Mouse (Mus musculus) embryonic stem cell, embryonic (primary cell): ENCODE results near the gene Sarnp.

Source experiments
- CTCF ChIA-PET, 4 experiments: fragments of 300-600 bp in 2 of 4; fragments of 350-600 bp in 2 of 4; sonication (Branson Sonifier 250); formaldehyde crosslinking; loops; one replicate each; lab custom pipeline; 2022; ENCODE audit warnings: inconsistent platforms in 2 of 4; lab: Charles Lee
- POLR2A ChIA-PET, 4 experiments: fragments of 300-600 bp in 2 of 4; fragments of 350-600 bp in 2 of 4; sonication (Branson Sonifier 250); formaldehyde crosslinking; loops; one replicate each; lab custom pipeline; 2022; ENCODE audit warnings: antibody characterized with exemption in 4 of 4, inconsistent platforms in 1 of 4; lab: Charles Lee

Gene Sarnp

GRCm38 (mm10) chr10:128846664-128847063, 29.5 kb downstream of the Sarnp start:
- ChIA-PET POLR2A (interaction anchor here in 3 of 4 experiments (0.5 to 1.6 kb wide), 5 partner anchors 10 to 281 kb away, joined by 3 to 5 read pairs (median 3); partner anchors contain the start of gene Pa2g4 (in 1 of the 3)), CTCF (no interaction called here)

DNA sequence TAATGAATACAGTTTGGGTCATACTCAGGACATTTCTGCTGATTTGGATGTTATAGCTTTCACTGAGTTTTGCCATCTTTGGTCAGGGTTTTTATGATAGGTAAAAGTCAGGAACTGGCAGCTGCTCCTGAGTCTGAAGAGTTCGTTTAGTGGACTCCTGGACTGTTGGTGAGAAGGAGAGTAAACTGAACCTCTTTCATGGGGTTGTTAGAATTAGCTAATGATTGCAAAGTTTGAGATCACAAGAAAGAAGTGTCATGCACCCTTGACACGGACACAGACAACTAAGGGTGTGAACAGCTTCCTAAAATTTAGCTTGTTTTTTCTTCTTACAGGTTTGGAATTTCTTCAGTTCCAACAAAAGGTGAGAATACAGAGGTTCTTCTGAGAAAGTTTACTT, 31.3 kb downstream of the Sarnp start:
- ChIA-PET POLR2A (interaction anchor here in 3 of 4 experiments (0.7 to 1.9 kb wide), 11 partner anchors 9 to 43 kb away, joined by 3 to 6 read pairs (median 4); partner anchors contain the start of gene Ormdl2 (in 1 of the 3)), CTCF (interaction anchor here in 2 of 4 experiments (1.3 to 1.8 kb wide), 2 partner anchors 65 to 75 kb away, joined by 4 read pairs; no protein-coding TSS in a partner anchor)

DNA sequence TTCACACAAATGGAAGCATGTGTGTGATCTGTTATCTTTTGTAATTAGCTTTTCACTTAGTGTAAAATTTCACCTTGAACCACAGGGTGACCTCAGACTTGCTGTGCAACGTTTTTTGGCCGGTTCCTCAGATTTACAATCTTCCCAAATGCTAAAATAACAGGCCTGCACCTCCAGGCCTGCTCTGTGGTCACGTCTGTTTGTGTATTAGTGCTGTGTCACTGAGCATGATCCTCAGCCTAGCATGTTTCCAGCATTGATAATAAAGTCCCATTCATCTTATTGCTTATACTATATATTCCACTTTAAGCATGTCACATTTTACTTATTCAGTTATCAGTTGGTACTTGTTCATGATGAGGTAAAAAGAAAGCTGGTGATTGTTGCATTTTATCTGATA, 33.2 kb downstream of the Sarnp start:
- ChIA-PET CTCF (interaction anchor here in 1 of 4 experiments (0.9 kb wide), 1 partner anchor 42 kb away, joined by 3 read pairs; no protein-coding TSS in a partner anchor), POLR2A (interaction anchor here in 2 of 4 experiments (0.5 to 2.4 kb wide), 9 partner anchors 8 to 138 kb away, joined by 3 to 8 read pairs (median 3); partner anchors contain the start of gene Cd63 (in 1 of the 2))

DNA sequence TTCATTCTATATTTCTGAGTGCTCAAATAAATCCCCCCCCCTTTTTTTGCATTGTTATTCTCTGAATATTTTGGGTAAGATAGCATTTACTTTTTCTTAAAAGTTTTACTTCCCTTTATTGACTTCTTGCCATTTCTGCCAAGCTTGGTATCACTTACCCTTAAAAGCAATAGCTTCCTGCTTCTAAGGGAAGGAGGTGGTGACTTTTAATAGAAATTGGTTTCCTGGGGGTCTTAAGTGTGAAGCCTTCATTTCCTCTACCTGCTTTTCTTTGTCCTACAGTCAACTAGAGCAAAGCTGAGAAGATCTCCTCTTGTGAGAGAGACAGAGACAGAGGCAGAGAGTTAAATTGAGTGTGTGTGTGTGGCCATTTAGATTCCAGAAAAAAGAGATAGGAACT, 44.0 kb downstream of the Sarnp start:
- ChIA-PET POLR2A (interaction anchor here in 2 of 4 experiments (0.7 to 5.4 kb wide), 9 partner anchors 10 to 124 kb away, joined by 4 to 30 read pairs (median 6); partner anchors contain the start of gene Ormdl2 (in 1 of the 2)), CTCF (no interaction called here)

DNA sequence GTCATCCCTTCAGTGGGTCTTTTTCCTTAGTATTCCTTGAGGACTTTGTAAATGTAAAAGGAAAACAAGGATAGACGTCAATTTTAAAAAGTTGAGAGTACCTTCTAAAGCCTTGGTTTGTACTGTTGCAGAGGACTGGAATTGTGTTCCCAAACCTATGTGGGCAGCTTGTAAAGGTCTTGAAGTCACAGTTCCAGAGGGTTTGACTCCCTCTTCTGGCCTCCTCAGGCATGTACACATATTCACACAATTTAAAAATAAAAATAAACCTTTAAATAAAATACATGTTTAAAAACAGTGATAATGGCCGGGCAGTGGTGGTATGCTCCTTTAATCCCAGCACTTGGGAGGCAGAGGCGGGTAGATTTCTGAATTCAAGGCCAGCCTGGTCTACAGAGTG, 48.9 kb downstream of the Sarnp start:
- CTCF ChIA-PET = interaction anchor here (0.6 to 0.9 kb wide), 4 partner anchors 8 to 61 kb away, joined by 3 to 7 read pairs (median 4); partner anchors contain the start of genes Cd63 (in 1 of the 4) and Tmem198b (in 1 of the 4)

GRCm38 (mm10) chr10:128866518-128866917, 49.4 kb downstream of the Sarnp start:
- CTCF ChIA-PET = interaction anchor here in 1 of 4 experiments (0.9 kb wide), 1 partner anchor 12 kb away, joined by 4 read pairs; no protein-coding TSS in a partner anchor
- POLR2A ChIA-PET = interaction anchor here (0.6 to 5.4 kb wide), 9 partner anchors 7 to 655 kb away, joined by 3 to 30 read pairs (median 4); partner anchors contain the start of genes Pan2 (in 1 of the 4) and Pym1 (in 1 of the 4)

More for the DNA sequence above, 48.9 kb downstream of the Sarnp start:
- POLR2A ChIA-PET = interaction anchor here (0.6 to 5.4 kb wide), 11 partner anchors 8 to 654 kb away, joined by 3 to 30 read pairs (median 4); partner anchors contain the start of genes Gdf11 (in 1 of the 4), Pan2 (in 1 of the 4) and Pym1 (in 1 of the 4)

DNA sequence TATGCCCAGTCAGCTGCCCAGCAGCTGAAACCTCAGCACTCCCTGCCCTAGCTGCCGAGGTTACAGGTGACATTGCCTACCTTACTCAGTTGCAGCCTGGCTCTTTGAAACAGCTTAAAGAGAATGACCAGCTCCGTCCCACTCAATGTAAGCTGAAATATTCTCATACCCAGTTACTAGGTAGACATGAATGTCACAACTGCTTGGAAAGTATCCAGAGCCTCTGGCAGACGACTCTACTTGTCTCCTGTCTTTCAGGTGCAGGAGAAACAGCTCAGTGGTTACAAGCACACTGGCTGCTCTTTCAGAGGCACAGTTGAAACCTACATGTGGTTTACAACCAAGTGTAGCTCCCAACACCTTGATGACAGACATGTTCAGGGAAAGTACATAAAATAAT, 53.2 kb downstream of the Sarnp start:
- POLR2A ChIA-PET = interaction anchor here in 3 of 4 experiments (0.8 to 2.9 kb wide), 7 partner anchors 8 to 49 kb away, joined by 3 to 12 read pairs (median 6); partner anchors contain the start of gene Ormdl2 (in 1 of the 3)

DNA sequence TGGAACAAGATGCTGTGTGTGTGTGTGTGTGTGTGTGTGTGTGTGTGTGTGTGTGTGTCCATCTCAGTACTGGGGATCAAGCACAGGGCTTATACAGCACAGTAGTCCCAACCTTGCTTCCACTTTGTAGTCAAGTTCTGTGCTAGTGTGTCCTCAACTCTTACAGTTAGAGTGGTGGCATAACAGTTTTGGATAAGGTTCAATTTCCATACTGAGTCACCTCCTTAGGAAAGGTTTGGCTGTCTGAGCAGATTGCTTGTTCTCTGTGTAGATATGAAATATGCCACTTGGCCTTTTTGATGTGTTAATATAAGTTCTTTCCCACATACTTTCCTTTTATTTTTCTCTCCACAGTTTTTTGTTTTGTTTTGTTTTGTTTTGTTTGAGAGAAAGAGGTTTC, 61.2 kb downstream of the Sarnp start:
- ChIA-PET CTCF (interaction anchor here in 1 of 4 experiments (0.9 kb wide), 1 partner anchor 12 kb away, joined by 4 read pairs; no protein-coding TSS in a partner anchor), POLR2A (interaction anchor here in 2 of 4 experiments (0.9 to 2.0 kb wide), 5 partner anchors 12 to 204 kb away, joined by 3 to 8 read pairs (median 6); partner anchors contain the start of genes Gdf11 (in 1 of the 2) and Suox (in 1 of the 2))

More for the DNA sequence above, 53.2 kb downstream of the Sarnp start:
- CTCF ChIA-PET = interaction anchor here in 1 of 4 experiments (0.9 kb wide), 1 partner anchor 43 kb away, joined by 3 read pairs; no protein-coding TSS in a partner anchor

GRCm38 (mm10) chr10:128878811-128879210, 61.7 kb downstream of the Sarnp start:
- ChIA-PET CTCF (interaction anchor here in 2 of 4 experiments (0.9 kb wide), 2 partner anchors 13 to 35 kb away, joined by 3 to 4 read pairs; no protein-coding TSS in a partner anchor), POLR2A (interaction anchor here in 2 of 4 experiments (1.2 to 3.4 kb wide), 7 partner anchors 8 to 29 kb away, joined by 3 to 11 read pairs (median 8); partner anchors contain the start of gene Gdf11 (in 2 of the 2))

DNA sequence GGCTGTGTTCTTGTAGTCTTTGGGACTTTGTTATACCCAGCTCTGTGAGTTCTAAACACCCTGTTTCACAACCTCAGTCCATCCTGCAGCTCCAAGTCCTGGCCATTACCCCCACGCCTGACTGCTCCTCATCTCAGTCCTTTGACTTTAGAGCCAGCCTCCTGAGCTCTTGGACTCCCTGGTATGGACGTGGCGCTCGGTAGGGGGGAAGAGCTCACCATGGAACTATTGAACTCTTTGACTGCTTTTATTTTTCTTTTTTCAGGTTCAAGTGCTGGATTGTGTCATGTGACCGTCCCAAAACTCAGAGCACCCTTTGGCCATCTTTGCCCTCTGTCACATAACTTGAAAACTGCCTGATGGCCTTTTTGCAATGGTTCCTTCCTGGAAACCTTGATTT, 64.9 kb downstream of the Sarnp start:
- CTCF ChIA-PET = interaction anchor here in 1 of 4 experiments (1.0 kb wide), 1 partner anchor 31 kb away, joined by 3 read pairs; no protein-coding TSS in a partner anchor
- POLR2A ChIA-PET = interaction anchor here in 3 of 4 experiments (0.6 to 3.4 kb wide), 17 partner anchors 8 to 259 kb away, joined by 3 to 12 read pairs (median 4); partner anchors contain the start of genes Gdf11 (in 1 of the 3) and Pym1 (in 1 of the 3)

DNA sequence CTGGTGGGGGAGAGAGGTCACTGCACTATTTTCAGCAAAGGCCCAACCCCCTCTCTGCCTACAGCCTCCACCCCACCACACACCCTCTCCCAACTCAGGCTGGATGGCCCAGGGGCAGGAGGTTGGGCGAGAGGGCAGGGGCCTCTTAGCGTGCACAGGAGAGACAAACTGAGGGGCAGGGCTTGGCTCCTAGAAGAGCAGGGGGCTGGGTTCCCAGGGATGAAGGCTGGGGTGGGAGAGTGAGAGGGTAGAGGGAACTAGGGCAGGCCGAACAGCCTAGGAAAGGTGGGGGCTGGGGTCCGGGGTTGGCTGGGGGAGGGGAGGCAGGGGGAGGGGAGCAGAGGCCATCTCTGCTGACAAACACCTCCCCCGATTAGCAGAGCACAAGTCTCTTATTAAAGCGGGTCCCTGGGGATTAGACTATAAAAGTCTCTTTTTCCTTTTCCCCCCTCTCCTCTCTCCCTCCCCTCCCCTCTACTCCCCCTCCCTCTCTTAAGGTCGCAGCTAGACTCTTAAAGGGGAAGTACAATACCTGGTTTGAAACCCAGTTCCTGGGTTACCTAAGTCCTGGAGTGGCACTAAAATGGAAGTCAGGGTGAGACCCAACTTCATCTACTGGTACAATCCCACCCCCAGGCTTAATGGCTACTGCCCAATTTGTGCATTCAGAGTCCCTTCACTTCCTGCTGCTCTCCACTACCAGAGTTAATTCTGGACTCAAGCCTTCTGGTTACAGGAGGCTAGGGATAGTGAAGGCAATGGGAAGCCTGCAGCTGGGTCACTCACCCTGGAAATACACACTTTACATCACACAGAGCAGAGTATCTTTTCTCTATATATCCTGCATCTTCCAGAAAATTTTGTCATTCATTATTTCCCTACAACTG, 72.1 kb downstream of the Sarnp start:
- ChIA-PET POLR2A (interaction anchor here in 1 of 4 experiments (0.6 to 4.6 kb wide), 4 partner anchors 11 to 177 kb away, joined by 3 to 14 read pairs (median 9); no protein-coding TSS in a partner anchor), CTCF (no interaction called here)

DNA sequence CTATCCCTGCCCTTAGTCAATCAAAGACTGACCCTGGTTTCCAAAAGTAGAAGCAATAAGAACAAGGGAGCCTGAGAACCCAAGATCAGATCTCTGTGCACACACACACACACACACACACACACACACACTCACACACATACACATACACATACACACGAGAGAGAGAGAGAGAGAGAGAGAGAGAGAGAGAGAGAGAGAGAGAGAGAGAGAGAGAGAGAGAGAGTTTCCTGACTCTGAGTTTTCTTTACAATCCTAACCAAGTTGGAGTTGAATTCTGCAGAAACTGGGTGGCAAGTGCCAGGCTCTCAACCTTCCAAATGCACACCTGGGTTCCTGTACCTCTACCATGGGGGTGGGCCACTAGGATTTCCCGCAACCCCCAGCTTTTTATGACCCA, 72.7 kb downstream of the Sarnp start:
- POLR2A ChIA-PET = interaction anchor here in 2 of 4 experiments (0.6 to 4.6 kb wide), 16 partner anchors 10 to 178 kb away, joined by 3 to 16 read pairs (median 8); partner anchors contain the start of genes Bloc1s1 (in 1 of the 2), Rdh5 (in 1 of the 2) and Tmem198b (in 1 of the 2)
- CTCF ChIA-PET = interaction anchor here in 1 of 4 experiments (1.6 to 1.8 kb wide), 2 partner anchors 12 to 23 kb away, joined by 3 to 8 read pairs; no protein-coding TSS in a partner anchor

- CTCF ChIA-PET = interaction anchor here in 1 of 4 experiments (0.6 to 1.8 kb wide), 6 partner anchors 11 to 558 kb away, joined by 3 to 8 read pairs (median 3); no protein-coding TSS in a partner anchor
- POLR2A ChIA-PET = interaction anchor here in 2 of 4 experiments (0.6 to 4.6 kb wide), 36 partner anchors 8 to 365 kb away, joined by 3 to 16 read pairs (median 5); partner anchors contain the start of genes Bloc1s1 (in 2 of the 2), Cd63 (in 2 of the 2), Rdh5 (in 2 of the 2) and Dgka (in 1 of the 2)
Measured at GRCm38 (mm10) chr10:128890383-128891295, 73.5 kb downstream of the Sarnp start.

DNA sequence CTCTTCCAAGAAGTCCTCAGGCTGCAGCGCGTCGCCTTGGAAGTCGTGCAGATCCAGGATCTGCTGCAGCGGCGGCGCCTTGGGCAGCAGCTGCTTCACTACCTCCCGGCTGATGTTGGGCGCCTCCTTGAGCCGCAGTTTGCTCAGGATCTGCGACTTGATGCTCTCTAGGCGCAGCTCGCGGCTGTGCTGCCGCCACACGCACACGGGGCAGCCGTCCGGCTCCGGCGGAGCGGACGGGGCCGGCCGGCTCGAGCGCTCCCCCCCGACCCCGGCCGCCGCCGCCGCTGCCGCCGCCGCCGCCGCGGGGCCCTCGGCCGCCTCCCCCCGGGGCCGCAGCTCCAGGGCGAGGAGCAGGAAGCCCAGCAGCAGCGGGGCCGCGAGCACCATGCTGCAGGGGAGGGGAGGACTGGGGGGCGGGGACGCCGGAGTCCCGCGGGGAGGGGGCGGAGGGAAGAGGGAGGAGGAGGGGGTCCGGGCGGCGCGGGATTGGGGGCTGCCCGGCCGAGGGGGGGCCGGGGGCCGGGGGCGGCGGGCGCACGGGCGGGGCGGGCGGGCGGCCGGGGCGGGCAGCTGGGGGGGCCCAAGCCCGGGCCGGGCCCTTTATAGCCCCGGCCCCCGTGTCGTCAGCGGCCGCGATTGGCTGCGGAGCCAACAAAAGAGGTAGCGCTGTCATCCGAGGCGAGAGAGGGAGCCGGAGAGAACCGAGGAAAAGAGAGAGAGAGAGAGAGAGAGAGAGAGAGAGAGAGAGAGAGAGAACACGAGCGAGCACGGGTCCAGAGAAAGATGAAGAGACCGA, 74.4 kb downstream of the Sarnp start, which contains the start of gene Gdf11:
TSS of gene Gdf11 (minus strand) at position 423 of the 799 bp plus-strand sequence.
- ChIA-PET CTCF (interaction anchor here in 2 of 4 experiments (0.5 to 1.8 kb wide), 8 partner anchors 10 to 335 kb away, joined by 3 to 8 read pairs (median 3); partner anchors contain the start of gene Suox (in 1 of the 2)), POLR2A (interaction anchor here in 2 of 4 experiments (0.7 to 4.6 kb wide), 40 partner anchors 9 to 865 kb away, joined by 3 to 16 read pairs (median 5); partner anchors contain the start of genes Bloc1s1 (in 2 of the 2), Cd63 (in 2 of the 2), Rdh5 (in 2 of the 2) and Dgka (in 1 of the 2))

GRCm38 (mm10) chr10:128892246-128892645, 75.1 kb downstream of the Sarnp start:
- POLR2A ChIA-PET = interaction anchor here in 3 of 4 experiments (0.6 to 4.6 kb wide), 27 partner anchors 8 to 865 kb away, joined by 3 to 16 read pairs (median 4); partner anchors contain the start of genes Bloc1s1 (in 2 of the 3), Rdh5 (in 2 of the 3), Esyt1 (in 1 of the 3) and Ormdl2 (in 1 of the 3)
- CTCF ChIA-PET = interaction anchor here in 3 of 4 experiments (0.6 to 1.6 kb wide), 11 partner anchors 21 to 279 kb away, joined by 3 to 8 read pairs (median 3); partner anchors contain the start of genes Dgka (in 1 of the 3) and Suox (in 1 of the 3)
